Mouse (Mus musculus) liver, embryonic 14.5 days (tissue): Measurements from ENCODE around the gene Cyp4a12b.
"Not testable (repeated sequence)": the region's sequence is repeated elsewhere in the genome, so short reads cannot be mapped to it uniquely, and the experiment has no call there.

ENCODE experiments used
- CTCF ChIP-seq: IDR thresholded peaks from 2 replicates; pipeline ENCODE4 v1.5.1; 2016; ENCODE audit warnings: antibody characterized with exemption, low read depth, control low read depth
- EP300 ChIP-seq: IDR thresholded peaks from 2 replicates; pipeline ENCODE4 v1.6.1; 2016; ENCODE audit warnings: antibody characterized with exemption, low read depth

- TF ChIP-seq EP300, CTCF: not testable (repeated sequence)
Observed at GRCm38 (mm10) chr4:115476051-115476450, 64.6 kb downstream of the Cyp4a12b start.
